In the genomic region with DNA sequence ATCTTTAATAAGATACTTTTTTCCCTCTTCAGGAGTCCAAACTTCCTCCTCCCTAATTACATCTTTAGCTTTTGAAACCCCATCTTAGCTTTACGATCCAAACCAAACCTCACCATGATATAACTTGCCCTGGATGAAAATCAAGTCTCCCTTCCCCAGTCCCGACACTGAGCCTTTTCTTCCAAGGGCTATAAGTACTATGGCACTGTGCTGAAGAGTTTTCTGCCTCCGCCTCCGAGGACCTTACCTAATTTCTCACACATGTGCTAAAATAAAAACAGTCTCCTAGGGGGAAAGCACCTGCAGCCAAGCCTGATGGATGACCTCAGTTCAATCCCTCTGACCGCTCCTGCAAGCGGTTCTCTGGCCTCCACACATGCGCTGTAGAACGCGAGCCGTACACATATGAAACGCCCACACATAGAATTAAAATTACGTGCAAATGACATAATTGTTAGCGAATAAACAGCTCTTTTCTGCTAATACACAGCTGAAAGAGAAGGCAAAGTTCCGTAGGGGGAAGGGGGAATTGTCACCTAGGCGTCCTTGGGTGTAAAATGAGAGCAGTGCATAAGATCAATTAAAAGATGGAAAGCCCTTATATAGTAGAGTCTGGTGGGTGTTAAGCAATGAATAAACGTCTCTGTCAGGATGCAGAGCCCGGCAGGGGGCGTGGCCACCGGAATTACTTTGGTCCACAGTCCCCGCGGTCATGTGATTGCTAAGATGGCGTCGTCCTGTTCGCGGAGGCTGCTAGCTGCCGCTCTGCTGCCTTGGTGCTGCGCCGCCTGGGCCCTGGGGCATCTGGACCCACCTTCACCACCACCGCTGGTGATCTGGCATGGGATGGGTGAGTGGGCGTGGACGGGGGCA, we compare ENCODE assay signal across 8 mouse cellular contexts. TPM values are rescaled to one million over a fixed set of nuclear protein-coding genes. Genes with fewer than 3 reads are reported as not detected.
DNase-seq lines count a peak whose midpoint lies in the region; ATAC-seq and TF ChIP-seq lines count a peak whose summit lies in the region.

A gene (plus strand): TSS at position 713 of the 873 bp plus-strand sequence.

- no peak within 1 kb of the TSS for H3ac ChIP-seq in myocyte (ENCODE audit: control insufficient read depth, insufficient read length)

- no peaks in the 10 kb centered on the region for H3K79me2 ChIP-seq in liver, adult 2 months (ENCODE audit: control insufficient read depth, insufficient read depth, low read length)
- H3K79me2 ChIP-seq in myocyte (ENCODE audit: control insufficient read depth, insufficient read depth): no peaks in the 10 kb centered on the region

- TF ChIP-seq CTCF in liver, adult 2 months (IDR thresholded peaks at IDR 0.05; ENCODE audit: low read depth, low read length): peak; percentile 36

- peak within 1 kb of the TSS; percentile 92 for H3K9ac ChIP-seq in heart, embryonic 11.5 days (ENCODE audit: low read depth, low read length)
- peak within 1 kb of the TSS; percentile 80 for H3K9ac ChIP-seq in kidney, embryonic 16.5 days (replicated peaks; ENCODE audit: low read length)
- peak within 1 kb of the TSS; percentile 81 for H3K9ac ChIP-seq in liver, adult 2 months (ENCODE audit: low read depth, low read length)

- H3K27ac ChIP-seq in heart, embryonic 11.5 days (ENCODE audit: low read depth, low read length): peak within 1 kb of the TSS; percentile 54; the same call in 1 of the 2 replicates
- H3K27ac ChIP-seq in kidney, embryonic 16.5 days (ENCODE audit: low read length): no peak within 1 kb of the TSS
- H3K27ac ChIP-seq in liver, adult 2 months (replicated peaks; ENCODE audit: insufficient read depth, low read depth, low read length): no peak within 1 kb of the TSS

- peak; percentile 91 to 92 for DNase-seq in B cell, adult 2 months
- peak; percentile 96 for DNase-seq in brain, adult 2 months (ENCODE audit: low read depth, low spot score)
- DNase-seq in liver, adult 2 months (ENCODE audit: extremely low read depth, low read depth, low spot score): peak; percentile 67
- DNase-seq in splenic B cell, adult 2 months (ENCODE audit: low read depth, low spot score): peak; percentile 90

- peak; percentile 49; the same call in 1 of the 2 replicates for TF ChIP-seq POLR2A in liver, adult 2 months (IDR thresholded peaks at IDR 0.05; ENCODE audit: extremely low read depth, insufficient read depth, low read length)
- TF ChIP-seq POLR2A in myocyte (IDR thresholded peaks at IDR 0.05; ENCODE audit: insufficient read length, low read depth): peak; percentile 95

- H3K9me3 ChIP-seq in heart, embryonic 11.5 days (replicated peaks; ENCODE audit: control insufficient read depth, low read length): no peaks in the 10 kb centered on the region
- no peaks in the 10 kb centered on the region for H3K9me3 ChIP-seq in kidney, embryonic 16.5 days (ENCODE audit: low read length)

- peak; percentile 96 for ATAC-seq in erythroblast, adult 5-6 weeks (replicated peaks; ENCODE audit: low FRiP score, poor library complexity, severe bottlenecking)
- peak; percentile 88 for ATAC-seq in heart, embryonic 11.5 days (replicated peaks; ENCODE audit: insufficient number of reproducible peaks, low FRiP score, low TSS enrichment)
- peak; percentile 90 for ATAC-seq in kidney, embryonic 16.5 days (ENCODE audit: low FRiP score, low TSS enrichment)

- peak within 1 kb of the TSS; percentile 80 for H3K4me3 ChIP-seq in heart, embryonic 11.5 days (ENCODE audit: low read depth, low read length)
- H3K4me3 ChIP-seq in kidney, embryonic 16.5 days (ENCODE audit: low read length): peak within 1 kb of the TSS; percentile 75
- peak within 1 kb of the TSS; percentile 92 for H3K4me3 ChIP-seq in liver, adult 2 months (ENCODE audit: insufficient read depth, low read depth, low read length)
- peak within 1 kb of the TSS; percentile 53 for H3K4me3 ChIP-seq in myocyte

- H3K27me3 ChIP-seq in heart, embryonic 11.5 days (ENCODE audit: control insufficient read depth, insufficient read depth, low read length): no peaks in the 10 kb centered on the region
- H3K27me3 ChIP-seq in kidney, embryonic 16.5 days (ENCODE audit: insufficient read depth, low read length): no peaks in the 10 kb centered on the region
- no peaks in the 10 kb centered on the region for H3K27me3 ChIP-seq in liver, adult 2 months (ENCODE audit: control insufficient read depth, insufficient read depth, low read length)
- peaks cover 13% of the 10 kb centered on the region for H3K27me3 ChIP-seq in myocyte (ENCODE audit: control insufficient read depth, insufficient read depth, insufficient read length)
- H3K27me3 ChIP-seq in splenic B cell, adult 2 months (ENCODE audit: control insufficient read depth, insufficient read depth, low read length, poor library complexity, severe bottlenecking): no peaks in the 10 kb centered on the region

- no peaks in the 10 kb centered on the region for H3K36me3 ChIP-seq in heart, embryonic 11.5 days (ENCODE audit: control insufficient read depth, insufficient read depth, low read length)
- no peaks in the 10 kb centered on the region for H3K36me3 ChIP-seq in kidney, embryonic 16.5 days (ENCODE audit: insufficient read depth, low read length)
- H3K36me3 ChIP-seq in liver, adult 2 months (ENCODE audit: control insufficient read depth, insufficient read depth, low read length): no peaks in the 10 kb centered on the region
- no peaks in the 10 kb centered on the region for H3K36me3 ChIP-seq in myocyte (ENCODE audit: control insufficient read depth, insufficient read depth)
- H3K36me3 ChIP-seq in splenic B cell, adult 2 months (ENCODE audit: control insufficient read depth, insufficient read depth, low read length, poor library complexity, severe bottlenecking): no peaks in the 10 kb centered on the region

- peak within 1 kb of the TSS; percentile 89 for H3K4me2 ChIP-seq in heart, embryonic 11.5 days
- H3K4me2 ChIP-seq in kidney, embryonic 16.5 days (replicated peaks; ENCODE audit: low read depth, low read length): peak within 1 kb of the TSS; percentile 83
- H3K4me2 ChIP-seq in myocyte (ENCODE audit: low read depth): peak within 1 kb of the TSS; percentile 100

- H3K4me1 ChIP-seq in heart, embryonic 11.5 days (ENCODE audit: control insufficient read depth, insufficient read depth, low read length): peaks cover 5% of the 10 kb centered on the region
- peaks cover 6% of the 10 kb centered on the region for H3K4me1 ChIP-seq in kidney, embryonic 16.5 days (ENCODE audit: insufficient read depth, low read length)
- H3K4me1 ChIP-seq in liver, adult 2 months (ENCODE audit: control insufficient read depth, insufficient read depth, low read length): peaks cover 4% of the 10 kb centered on the region; the same call in 1 of the 2 replicates

- 5% methylated on average over 31 of the region's 31 CpGs for WGBS in heart, embryonic 11.5 days (ENCODE audit: insufficient replicate concordance)
- WGBS in kidney, embryonic 16.5 days: 4% methylated on average over 31 of the region's 31 CpGs
- WGBS in liver, adult 2 months: 5% methylated on average over 31 of the region's 31 CpGs

TF ChIP-seq in myocyte, 11 proteins besides CTCF, POLR2A, EP300 and RAD21:
- TF ChIP-seq E2F4 (IDR thresholded peaks at IDR 0.05; ENCODE audit: insufficient read depth) (no peak), CEBPB (IDR thresholded peaks at IDR 0.05; ENCODE audit: insufficient read depth, poor library complexity, severe bottlenecking) (no peak), MYOG (IDR thresholded peaks at IDR 0.05; ENCODE audit: control insufficient read depth in 1 of 3, insufficient read depth in 1 of 3, insufficient read length in 2 of 3, low read depth in 2 of 3) (no peak), USF1 (IDR thresholded peaks at IDR 0.05; ENCODE audit: low read depth) (peak; percentile 90), TCF12 (IDR thresholded peaks at IDR 0.05; ENCODE audit: insufficient read depth, poor library complexity, severe bottlenecking) (no peak), SRF (IDR thresholded peaks at IDR 0.05; ENCODE audit: control insufficient read depth, insufficient read length, low read depth) (peak; percentile 14), TCF3 (IDR thresholded peaks at IDR 0.05; ENCODE audit: insufficient read length, low read depth) (no peak), REST (IDR thresholded peaks at IDR 0.05; ENCODE audit: insufficient read depth, insufficient read length) (no peak), POLR2AphosphoS2 (IDR thresholded peaks at IDR 0.05; ENCODE audit: insufficient read length, low read depth) (peak; percentile 89)

RNA-seq across cellular contexts. Expression of the gene that starts here (rescaled TPM):
- 33.6 and 48.4 TPM in 2 replicates for total RNA-seq in erythroblast, adult 5-6 weeks (2015; ENCODE audit: low replicate concordance)
- total RNA-seq in erythroblast, adult 5-6 weeks (2017; ENCODE audit: low replicate concordance): 12.9 and 14.9 TPM in 2 replicates
- 61.8 and 66.4 TPM in 2 replicates for polyA plus RNA-seq in heart, embryonic 11.5 days (2014; fragmentation: Nextera tagmentation; extraction: Ambion mirVana)
- 92.0 and 97.9 TPM in 2 replicates for polyA plus RNA-seq in kidney, embryonic 16.5 days (2015; fragmentation: Nextera tagmentation; extraction: Ambion mirVana)
- 16.6 and 18.7 TPM in 2 replicates for total RNA-seq in liver, adult 2 months (2014; rRNA removed)
- 14.1 and 15.3 TPM in 2 replicates for polyA plus RNA-seq in liver, adult 2 months (2012; rRNA removed)
- polyA plus RNA-seq in myocyte (2012; fragmentation: generic; extraction: Trizol): 49.9 TPM
